In the genomic region with DNA sequence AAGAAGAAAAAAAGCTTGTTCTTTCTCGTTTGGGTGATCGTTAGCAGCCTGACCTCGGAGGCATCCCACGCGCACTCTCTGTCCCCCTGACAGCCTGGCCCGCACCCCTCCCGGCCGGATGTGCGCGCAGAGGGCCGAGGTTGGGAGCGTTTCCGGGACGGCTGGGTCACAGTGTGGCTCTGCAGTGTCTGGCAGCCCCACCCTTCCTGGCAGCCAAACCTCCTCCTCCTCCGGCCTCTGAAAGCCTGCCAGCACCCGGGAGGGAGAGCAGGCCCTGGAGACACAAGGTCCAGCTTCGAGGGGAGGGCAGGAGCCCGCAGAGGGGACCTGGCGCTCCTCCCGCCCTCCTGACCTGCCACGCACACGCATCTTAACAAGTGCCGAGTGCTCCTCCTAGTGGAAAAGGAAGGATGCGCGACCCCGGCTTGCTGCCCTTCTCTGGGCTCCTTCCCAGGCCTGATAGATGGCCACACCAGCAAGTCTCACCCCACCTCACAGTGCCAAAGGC, we compare ENCODE assay signal across 1 mouse cellular context.
A peak's percentile ranks its signal among the peaks of the same experiment; 100 is the strongest.
TF ChIP-seq lines count a peak whose summit lies in the region.

No protein-coding gene starts in this region.

TF ChIP-seq in CH12.LX, 34 proteins besides CTCF, POLR2A, EP300 and RAD21 (continued from another document):
- peak; percentile 61; the same call in 1 of the 2 replicates for TF ChIP-seq IRF4 (IDR thresholded peaks at IDR 0.05; ENCODE audit: low read depth, low read length)
- TF ChIP-seq PAX5 (IDR thresholded peaks at IDR 0.05; ENCODE audit: low read length) = no peak
- TF ChIP-seq NELFE (IDR thresholded peaks at IDR 0.05; ENCODE audit: low read depth, low read length) = peak; percentile 27; the same call in 1 of the 2 replicates
